Mouse (Mus musculus) kidney, adult 2 months (tissue): ENCODE results near the gene Gm20708. TPM values are rescaled to one million over a fixed set of nuclear protein-coding genes. Genes with fewer than 3 reads are reported as not detected.
A peak's percentile ranks its signal among the peaks of the same experiment; 100 is the strongest.
"Not testable (repeated sequence)": the region's sequence is repeated elsewhere in the genome, so short reads cannot be mapped to it uniquely, and the experiment has no call there.

ENCODE experiments used
- DNase-seq: peaks from one replicate; pipeline ENCODE4 v3.0.0; 2021
- H3K27ac ChIP-seq: fragments of 200-500 bp; 2 replicates; pipeline ENCODE4 v1.5.1; 2012; ENCODE audit warnings: low read depth, low read length, control low read depth, inconsistent platforms; ENCODE audit not compliant: insufficient read depth
- H3K27me3 ChIP-seq: fragments of 200-500 bp; replicated peaks from 2 replicates; pipeline ENCODE4 v1.6.1; 2012; ENCODE audit warnings: mild to moderate bottlenecking, moderate library complexity, low read length, inconsistent platforms; ENCODE audit not compliant: control insufficient read depth, insufficient read depth
- H3K36me3 ChIP-seq: fragments of 200-500 bp; 2 replicates; pipeline ENCODE4 v1.6.1; 2012; ENCODE audit warnings: mild to moderate bottlenecking, moderate library complexity, low read length, inconsistent platforms; ENCODE audit not compliant: control insufficient read depth, insufficient read depth
- H3K4me1 ChIP-seq: fragments of 200-500 bp; 2 replicates; pipeline ENCODE4 v1.6.1; 2011; ENCODE audit warnings: low read length; ENCODE audit not compliant: control insufficient read depth, insufficient read depth
- H3K4me3 ChIP-seq: fragments of 200-500 bp; 2 replicates; pipeline ENCODE4 v1.5.1; 2011; ENCODE audit warnings: mild to moderate bottlenecking, low read depth, low read length, control low read depth; ENCODE audit not compliant: insufficient read depth
- CTCF ChIP-seq: fragments of 200-500 bp; conservative IDR thresholded peaks from 2 replicates; pipeline ENCODE4 v1.5.1; 2011; ENCODE audit warnings: low read depth, mild to moderate bottlenecking, control low read depth, low read length, moderate library complexity, mixed read lengths; ENCODE audit not compliant: insufficient read depth, insufficient read length
- POLR2A ChIP-seq: fragments of 200-500 bp; IDR thresholded peaks from one replicate; pipeline ENCODE4 v1.6.1; 2011; ENCODE audit warnings: low read depth, low read length, control low read depth
- WGBS: fragments of 180-500 bp; shearing (Covaris S2); methylation state at CpG from one replicate; pipeline ENCODE4 v1.1.7; 2018; 5-methylcytosine and 5-hydroxymethylcytosine counted together
- polyA plus RNA-seq: library from polyadenylated mRNA; depleted of rRNA; stranded (reverse); fragments of >200 nt; gene quantifications from 2 replicates; pipeline ENCODE4 v1.2.3, GENCODE M21; 2012

Gm20708 gene
- polyA plus RNA-seq, 1 experiment, result 0.22 TPM

DNA sequence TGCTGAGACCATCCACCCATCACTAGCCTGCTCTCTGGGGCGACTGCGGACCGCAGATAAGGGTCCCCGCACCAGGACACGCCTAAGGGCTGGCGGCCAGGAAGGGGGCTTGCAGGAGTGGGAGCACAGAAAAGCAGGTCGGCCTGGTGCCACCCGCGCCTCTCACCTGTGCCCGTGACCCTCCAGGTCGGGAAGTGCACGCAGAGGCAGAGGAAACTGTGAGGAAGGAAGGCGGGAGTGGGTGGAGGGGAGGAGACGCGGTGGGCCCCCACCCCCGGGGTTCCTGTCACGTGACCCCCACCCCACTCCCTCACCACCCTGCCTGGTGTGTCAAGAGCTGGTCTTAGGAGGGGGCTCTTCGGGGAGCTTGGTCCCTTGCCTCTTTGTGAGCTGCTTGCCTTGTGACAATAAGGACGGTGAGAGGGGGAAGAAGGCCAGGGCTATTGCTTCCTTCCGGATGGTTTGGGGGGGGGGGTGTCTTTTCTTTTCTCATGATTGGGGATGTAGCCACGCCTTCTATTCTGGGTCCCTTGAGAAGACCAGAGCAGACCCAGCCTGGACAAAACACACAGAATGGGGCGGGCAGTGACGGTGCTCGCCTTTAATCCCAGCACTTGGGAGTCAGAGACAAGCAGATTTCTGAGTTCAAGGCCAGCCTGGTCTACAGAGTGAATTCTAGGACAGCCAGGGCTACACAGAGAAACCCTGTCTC, 27.3 kb upstream of the Gm20708 start, which contains the start of the genes Tmc8 and Tmc6:
Gene Tmc8 (plus strand): TSS at position 84 of the 712 bp plus-strand sequence.
Gene Tmc6 (minus strand): TSS at position 206 of the 712 bp plus-strand sequence.
- DNase-seq, result peak; percentile 61
- no peaks in the 10 kb centered on the region for H3K27me3 ChIP-seq
- peak within 1 kb of the TSS; percentile 74 for H3K27ac ChIP-seq
- TF ChIP-seq CTCF, result no peak
- no peak for TF ChIP-seq POLR2A
- H3K36me3 ChIP-seq, result no peaks in the 10 kb centered on the region
- 52% methylated on average over 24 of the region's 24 CpGs for WGBS
- H3K4me3 ChIP-seq, result peak within 1 kb of the TSS; percentile 51
- H3K4me1 ChIP-seq, result peaks cover 22% of the 10 kb centered on the region

GRCm38 (mm10) chr11:117782705-117783034, 26.8 kb upstream of the Gm20708 start:
- TF ChIP-seq CTCF (no peak), POLR2A (no peak)
- Histone ChIP-seq H3K27ac (no peak overlapping the region), H3K36me3 (no peaks in the 10 kb centered on the region), H3K4me1 (peaks cover 22% of the 10 kb centered on the region), H3K4me3 (peak overlapping the region; percentile 15; the same call in 1 of the 2 replicates), H3K27me3 (no peaks in the 10 kb centered on the region)
- WGBS, result 63% methylated on average over 9 of the region's 9 CpGs
- DNase-seq, result no peak

- DNase-seq, result peak; percentile 49
Observed at GRCm38 (mm10) chr11:117783089-117783488, 26.4 kb upstream of the Gm20708 start.

DNA sequence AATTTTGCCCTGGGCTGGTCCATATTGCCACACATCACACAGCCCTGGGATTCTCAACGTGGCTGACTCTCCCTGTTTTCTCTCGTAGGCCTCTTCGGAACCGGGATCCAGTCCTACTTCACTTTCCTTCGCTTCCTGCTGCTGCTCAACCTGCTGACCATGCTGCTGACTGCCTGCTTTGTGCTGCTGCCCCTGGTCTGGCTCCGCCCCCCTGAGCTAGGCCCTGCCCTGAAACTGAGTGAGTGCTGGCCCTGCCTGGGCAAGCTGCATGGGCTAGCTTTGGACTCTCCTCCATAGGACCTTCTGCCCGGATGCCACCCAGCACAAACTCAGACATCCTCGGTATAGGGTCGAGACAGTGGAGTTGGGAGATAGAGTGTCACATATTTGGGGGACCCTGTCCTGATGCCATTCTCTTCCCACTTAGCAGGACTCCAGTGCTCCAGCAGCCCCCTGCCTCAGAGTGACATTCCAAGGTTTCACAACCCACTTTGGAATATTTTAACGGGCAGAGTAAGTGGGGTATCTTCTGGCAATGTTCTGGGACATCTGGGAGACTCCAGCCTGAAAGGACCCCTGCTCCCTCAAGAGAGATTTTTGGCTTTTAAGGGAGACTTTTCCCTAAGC, 25.7 kb upstream of the Gm20708 start:
- H3K27ac ChIP-seq, result no peak overlapping the region
- 62% methylated on average over 10 of the region's 10 CpGs for WGBS
- DNase-seq, result peak; percentile 61

More at GRCm38 (mm10) chr11:117783089-117783488, 26.4 kb upstream of the Gm20708 start:
- no peaks in the 10 kb centered on the region for H3K36me3 ChIP-seq
- H3K4me1 ChIP-seq, result peaks cover 20% of the 10 kb centered on the region
- no peak overlapping the region for H3K27ac ChIP-seq
- H3K4me3 ChIP-seq, result peak overlapping the region; percentile 15; the same call in 1 of the 2 replicates
- no peak for TF ChIP-seq POLR2A
- TF ChIP-seq CTCF, result no peak
- WGBS, result 24% methylated on average over 31 of the region's 31 CpGs
- H3K27me3 ChIP-seq, result no peaks in the 10 kb centered on the region

DNA sequence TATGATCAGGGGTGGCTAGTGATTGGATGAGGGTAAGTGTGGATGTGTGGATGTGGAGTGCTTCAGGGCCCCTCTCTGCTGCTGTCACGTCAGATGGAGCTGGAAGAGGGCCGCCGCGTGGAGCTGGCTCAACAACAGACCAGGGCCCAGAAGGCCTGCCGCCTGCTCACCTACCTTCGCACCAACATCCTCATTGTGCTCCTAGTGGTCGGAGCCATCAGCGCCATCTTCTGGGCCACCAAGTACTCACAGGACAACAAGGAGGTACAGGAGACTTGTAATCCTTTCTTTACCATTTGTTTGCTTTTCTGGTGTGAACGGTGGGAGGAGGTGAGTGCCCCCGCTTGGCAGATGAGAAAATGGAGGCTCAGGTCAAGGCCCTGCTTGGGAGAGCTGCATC, 23.2 kb upstream of the Gm20708 start:
- peak; percentile 77 for DNase-seq
- Histone ChIP-seq H3K27ac (no peak overlapping the region), H3K4me3 (no peak overlapping the region), H3K27me3 (no peaks in the 10 kb centered on the region), H3K4me1 (peaks cover 6% of the 10 kb centered on the region; the same call in 1 of the 2 replicates), H3K36me3 (no peaks in the 10 kb centered on the region)
- WGBS, result 22% methylated on average over 10 of the region's 10 CpGs
- TF ChIP-seq CTCF, result peak; percentile 85
- no peak for TF ChIP-seq POLR2A

More for the DNA sequence above, 25.7 kb upstream of the Gm20708 start:
- Histone ChIP-seq H3K27me3 (no peaks in the 10 kb centered on the region), H3K36me3 (no peaks in the 10 kb centered on the region), H3K4me1 (peaks cover 14% of the 10 kb centered on the region), H3K4me3 (no peak overlapping the region)
- TF ChIP-seq CTCF, result no peak
- no peak for TF ChIP-seq POLR2A

DNA sequence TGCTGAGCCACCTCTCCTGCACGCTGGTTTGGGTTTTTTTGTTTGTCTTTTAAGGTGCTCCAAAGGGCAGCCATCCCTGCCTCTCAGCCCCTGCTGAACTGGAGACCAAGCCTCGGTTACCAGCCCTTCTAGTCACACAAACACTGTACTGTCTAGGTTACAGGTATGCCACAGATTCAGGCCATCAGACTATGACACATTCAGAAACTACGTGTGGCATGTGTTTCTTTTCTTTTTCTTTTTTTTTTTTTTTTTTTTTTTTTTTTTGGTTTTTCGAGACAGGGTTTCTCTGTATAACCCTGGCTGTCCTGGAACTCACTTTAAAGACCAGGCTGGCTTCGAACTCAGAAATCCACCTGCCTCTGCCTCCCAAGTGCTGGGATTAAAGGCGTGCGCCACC, 21.0 kb upstream of the Gm20708 start:
- not testable (repeated sequence) for H3K27ac ChIP-seq, H3K36me3 ChIP-seq, H3K4me1 ChIP-seq, H3K4me3 ChIP-seq, DNase-seq, H3K27me3 ChIP-seq
- 84% methylated on average over 7 of the region's 7 CpGs for WGBS

DNA sequence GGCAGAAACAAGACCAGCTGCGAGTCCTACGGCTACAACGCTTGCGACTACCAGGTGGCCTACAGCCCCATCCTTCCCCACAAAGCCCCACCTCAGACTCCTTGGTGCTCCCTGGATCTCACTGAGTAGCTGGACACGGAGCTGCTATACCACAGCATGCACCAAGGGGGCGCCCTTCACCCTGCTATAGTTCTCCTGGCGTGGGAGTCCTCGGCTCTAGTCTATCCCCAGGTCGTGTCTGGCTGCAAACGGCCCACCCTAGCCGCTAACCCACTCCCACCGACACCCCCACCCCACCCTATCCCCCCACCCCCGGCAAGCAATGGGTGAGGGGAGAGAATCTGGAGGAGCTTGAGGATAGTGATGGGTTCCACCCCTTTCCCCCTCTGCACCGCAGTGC, 19.2 kb upstream of the Gm20708 start:
- peak; percentile 73 for DNase-seq
- H3K4me1 ChIP-seq, result peaks cover 3% of the 10 kb centered on the region; the same call in 1 of the 2 replicates
- no peak overlapping the region for H3K4me3 ChIP-seq
- no peaks in the 10 kb centered on the region for H3K36me3 ChIP-seq
- 10% methylated on average over 14 of the region's 14 CpGs for WGBS
- TF ChIP-seq CTCF (peak; percentile 86), POLR2A (no peak)
- no peak overlapping the region for H3K27ac ChIP-seq
- H3K27me3 ChIP-seq, result no peaks in the 10 kb centered on the region
